Mouse (Mus musculus): ENCODE results near the gene Vmn1r196.
"Not testable (repeated sequence)": the region's sequence is repeated elsewhere in the genome, so short reads cannot be mapped to it uniquely, and the experiment has no call there.

The Vmn1r196 gene

GRCm38 (mm10) chr13:22289620-22290019, at the start of gene Vmn1r196:
Gene Vmn1r196, plus strand, starts transcription at chr13:22289920.
- DNase-seq (ENCODE audit: low read depth, low spot score), result no peak

- DNase-seq (ENCODE audit: low read depth, low spot score), result no peak
Measured at GRCm38 (mm10) chr13:22243915-22244314, 45.8 kb upstream of the Vmn1r196 start, which contains the start of gene Vmn1r194. Gene Vmn1r194, plus strand, starts transcription at chr13:22244215.

- DNase-seq (ENCODE audit: low read depth, low spot score), result not testable (repeated sequence)
Measured at GRCm38 (mm10) chr13:22270222-22270621, 19.5 kb upstream of the Vmn1r196 start, which contains the start of gene Vmn1r195. Gene Vmn1r195, plus strand, starts transcription at chr13:22270522.

GRCm38 (mm10) chr13:22271721-22272120, 18.0 kb upstream of the Vmn1r196 start:
- no peak for DNase-seq (ENCODE audit: low read depth, low spot score)

GRCm38 (mm10) chr13:22284578-22284977, 5.1 kb upstream of the Vmn1r196 start:
- DNase-seq (ENCODE audit: low read depth, low spot score), result no peak

- not testable (repeated sequence) for DNase-seq (ENCODE audit: low read depth, low spot score)
Measured at GRCm38 (mm10) chr13:22308075-22308474, 18.4 kb downstream of the Vmn1r196 start.

- DNase-seq (ENCODE audit: low read depth, low spot score), result no peak
Measured at GRCm38 (mm10) chr13:22315361-22315760, 25.6 kb downstream of the Vmn1r196 start.

- DNase-seq (ENCODE audit: low read depth, low spot score), result no peak
Measured at GRCm38 (mm10) chr13:22317366-22317765, 27.6 kb downstream of the Vmn1r196 start.

GRCm38 (mm10) chr13:22320091-22320490, 30.4 kb downstream of the Vmn1r196 start:
- no peak for DNase-seq (ENCODE audit: low read depth, low spot score)

GRCm38 (mm10) chr13:22324289-22324688, 34.6 kb downstream of the Vmn1r196 start, which contains the start of gene Vmn1r197:
Gene Vmn1r197, plus strand, starts transcription at chr13:22324589.
- DNase-seq (ENCODE audit: low read depth, low spot score), result no peak

GRCm38 (mm10) chr13:22333269-22333668, 43.5 kb downstream of the Vmn1r196 start:
- no peak for DNase-seq (ENCODE audit: low read depth, low spot score)

GRCm38 (mm10) chr13:22335565-22335964, 45.8 kb downstream of the Vmn1r196 start:
- DNase-seq (ENCODE audit: low read depth, low spot score), result no peak

Measured in CD4-positive, CD25-positive, alpha-beta regulatory T cell, adult 2 months (primary cell).